Mouse (Mus musculus) kidney, adult 2 months (tissue): Measurements from ENCODE around the gene Fyn. TPM values are rescaled to one million over a fixed set of nuclear protein-coding genes. Genes with fewer than 3 reads are reported as not detected.

Experiments
- DNase-seq: peaks from one replicate; pipeline ENCODE4 v3.0.0; 2021
- H3K27ac ChIP-seq: fragments of 200-500 bp; 2 replicates; pipeline ENCODE4 v1.5.1; 2012; ENCODE audit warnings: low read depth, low read length, control low read depth, inconsistent platforms; ENCODE audit not compliant: insufficient read depth
- H3K27me3 ChIP-seq: fragments of 200-500 bp; replicated peaks from 2 replicates; pipeline ENCODE4 v1.6.1; 2012; ENCODE audit warnings: mild to moderate bottlenecking, moderate library complexity, low read length, inconsistent platforms; ENCODE audit not compliant: control insufficient read depth, insufficient read depth
- H3K36me3 ChIP-seq: fragments of 200-500 bp; 2 replicates; pipeline ENCODE4 v1.6.1; 2012; ENCODE audit warnings: mild to moderate bottlenecking, moderate library complexity, low read length, inconsistent platforms; ENCODE audit not compliant: control insufficient read depth, insufficient read depth
- H3K4me1 ChIP-seq: fragments of 200-500 bp; 2 replicates; pipeline ENCODE4 v1.6.1; 2011; ENCODE audit warnings: low read length; ENCODE audit not compliant: control insufficient read depth, insufficient read depth
- H3K4me3 ChIP-seq: fragments of 200-500 bp; 2 replicates; pipeline ENCODE4 v1.5.1; 2011; ENCODE audit warnings: mild to moderate bottlenecking, low read depth, low read length, control low read depth; ENCODE audit not compliant: insufficient read depth
- CTCF ChIP-seq: fragments of 200-500 bp; conservative IDR thresholded peaks from 2 replicates; pipeline ENCODE4 v1.5.1; 2011; ENCODE audit warnings: low read depth, mild to moderate bottlenecking, control low read depth, low read length, moderate library complexity, mixed read lengths; ENCODE audit not compliant: insufficient read depth, insufficient read length
- POLR2A ChIP-seq: fragments of 200-500 bp; IDR thresholded peaks from one replicate; pipeline ENCODE4 v1.6.1; 2011; ENCODE audit warnings: low read depth, low read length, control low read depth
- WGBS: fragments of 180-500 bp; shearing (Covaris S2); methylation state at CpG from one replicate; pipeline ENCODE4 v1.1.7; 2018; 5-methylcytosine and 5-hydroxymethylcytosine counted together
- polyA plus RNA-seq: library from polyadenylated mRNA; depleted of rRNA; stranded (reverse); fragments of >200 nt; gene quantifications from 2 replicates; pipeline ENCODE4 v1.2.3, GENCODE M21; 2012; rRNA removed

Gene Fyn
- polyA plus RNA-seq, 1 experiment = 12.9 TPM

DNA sequence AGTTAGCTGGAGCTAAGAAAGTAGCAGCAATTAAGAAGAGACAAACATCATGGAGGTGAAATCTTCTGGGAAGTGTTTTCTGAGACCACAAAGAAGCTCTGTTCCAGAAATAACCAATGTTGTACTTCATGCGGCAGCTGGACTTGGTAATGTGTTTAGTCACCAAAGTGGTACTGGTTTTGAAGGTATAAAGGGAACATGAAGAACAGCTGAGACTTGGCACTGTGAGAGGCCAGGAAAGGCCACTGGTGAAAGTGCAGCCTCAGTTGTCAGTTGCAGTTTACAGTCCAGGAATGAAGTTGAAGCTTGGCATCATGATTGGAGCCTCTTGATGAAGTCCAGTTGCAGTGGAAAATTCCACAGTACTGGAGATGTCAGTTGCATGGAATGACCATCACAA lies 237.8 kb downstream of the Fyn start:
- TF ChIP-seq POLR2A = no peak
- no peak for TF ChIP-seq CTCF
- no peak overlapping the region for H3K27ac ChIP-seq
- 98% methylated on average over 1 of the region's 1 CpGs for WGBS
- no peaks in the 10 kb centered on the region for H3K27me3 ChIP-seq
- H3K36me3 ChIP-seq = no peaks in the 10 kb centered on the region
- H3K4me1 ChIP-seq = no peaks in the 10 kb centered on the region
- DNase-seq = no peak
- no peak overlapping the region for H3K4me3 ChIP-seq

- no peaks in the 10 kb centered on the region for H3K27me3 ChIP-seq
- H3K4me3 ChIP-seq = no peak overlapping the region
- H3K27ac ChIP-seq = no peak overlapping the region
- WGBS = 81% methylated on average over 3 of the region's 3 CpGs
- H3K36me3 ChIP-seq = no peaks in the 10 kb centered on the region
- H3K4me1 ChIP-seq = peaks cover 20% of the 10 kb centered on the region
- TF ChIP-seq CTCF (no peak), POLR2A (no peak)
- no peak for DNase-seq
Observed at GRCm38 (mm10) chr10:39611234-39611633, 242.6 kb downstream of the Fyn start.

DNA sequence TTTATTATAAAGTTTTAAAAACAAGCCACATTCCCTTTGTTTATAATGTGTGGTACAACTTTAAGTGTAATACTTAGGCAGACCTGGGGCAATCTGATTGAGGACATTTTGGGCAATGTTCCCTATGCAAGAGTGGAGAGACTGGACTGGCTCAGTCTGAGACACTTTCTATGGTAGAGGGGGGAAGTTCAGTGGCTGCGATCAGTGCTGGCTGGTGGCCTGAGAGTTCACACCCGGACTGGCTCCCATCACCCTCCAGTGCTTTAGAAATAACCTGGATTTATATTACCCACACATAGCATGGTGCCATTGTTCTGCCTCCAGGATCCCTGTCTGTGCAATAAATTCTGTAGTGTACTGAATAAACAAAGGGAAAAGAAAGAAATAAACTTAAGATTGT lies 243.5 kb downstream of the Fyn start:
- Histone ChIP-seq H3K36me3 (no peaks in the 10 kb centered on the region), H3K27ac (peak overlapping the region; percentile 92; the same call in 1 of the 2 replicates), H3K27me3 (no peaks in the 10 kb centered on the region), H3K4me1 (peaks cover 26% of the 10 kb centered on the region), H3K4me3 (no peak overlapping the region)
- TF ChIP-seq CTCF (no peak), POLR2A (no peak)
- WGBS = 20% methylated on average over 2 of the region's 2 CpGs
- no peak for DNase-seq

GRCm38 (mm10) chr10:39612633-39612988 lies 244.0 kb downstream of the Fyn start, which contains the start of gene Traf3ip2:
Traf3ip2 (plus strand) TSS chr10:39612934.
- DNase-seq = no peak
- Histone ChIP-seq H3K4me3 (peak within 1 kb of the TSS; percentile 65), H3K4me1 (peaks cover 26% of the 10 kb centered on the region), H3K27ac (peak within 1 kb of the TSS; percentile 92), H3K27me3 (no peaks in the 10 kb centered on the region), H3K36me3 (no peaks in the 10 kb centered on the region)
- WGBS = 17% methylated on average over 4 of the region's 4 CpGs
- TF ChIP-seq CTCF = no peak
- no peak for TF ChIP-seq POLR2A

DNA sequence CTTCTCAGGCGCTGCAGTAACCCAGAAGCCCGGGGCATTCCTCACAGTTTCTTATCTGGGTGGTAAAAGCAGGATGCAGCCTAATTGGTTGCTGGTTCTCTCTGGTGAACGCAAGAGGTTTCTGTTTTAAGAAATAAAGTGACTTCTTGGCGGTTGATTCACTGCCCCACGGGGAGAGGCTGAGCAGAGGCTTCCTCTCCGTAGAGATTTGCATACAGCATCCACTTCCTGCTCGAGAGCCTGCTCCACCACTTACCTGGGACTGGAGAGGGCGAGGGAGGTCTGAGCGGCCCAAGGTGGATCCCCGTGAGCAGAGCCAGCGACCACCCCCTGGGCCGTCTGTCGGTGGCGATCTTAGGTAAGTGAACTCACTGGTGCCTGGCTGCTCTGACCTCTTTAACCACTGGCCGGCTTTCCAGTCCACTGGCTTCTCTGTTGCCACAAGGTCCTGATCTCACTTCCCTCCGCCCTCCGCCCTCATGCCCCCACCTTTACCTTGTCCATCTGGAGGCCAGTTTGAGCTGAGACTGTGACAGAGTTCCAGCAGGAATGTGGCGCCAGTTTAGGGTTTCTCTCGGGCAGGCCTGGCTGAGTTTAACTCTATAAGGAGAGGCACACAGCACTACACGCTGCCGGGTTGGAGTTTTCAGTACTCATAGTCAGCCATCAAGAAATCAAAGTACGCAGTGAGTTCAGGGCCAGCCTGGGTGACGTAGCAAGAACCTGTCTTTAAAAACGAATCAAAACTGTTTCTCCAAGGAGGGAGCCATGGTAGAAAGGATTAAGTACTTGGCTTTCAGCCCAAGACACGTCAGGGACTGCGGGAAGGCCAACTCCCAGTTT lies 244.6 kb downstream of the Fyn start:
- H3K27ac ChIP-seq = peak overlapping the region; percentile 92
- TF ChIP-seq POLR2A (no peak), CTCF (no peak)
- no peaks in the 10 kb centered on the region for H3K27me3 ChIP-seq
- peak; percentile 95 for DNase-seq
- H3K4me1 ChIP-seq = peaks cover 26% of the 10 kb centered on the region
- WGBS = 1% methylated on average over 26 of the region's 26 CpGs
- peak overlapping the region; percentile 65 for H3K4me3 ChIP-seq
- no peaks in the 10 kb centered on the region for H3K36me3 ChIP-seq

GRCm38 (mm10) chr10:39613973-39614372 lies 245.3 kb downstream of the Fyn start:
- Histone ChIP-seq H3K4me1 (peaks cover 26% of the 10 kb centered on the region), H3K4me3 (peak overlapping the region; percentile 65), H3K36me3 (no peaks in the 10 kb centered on the region), H3K27me3 (no peaks in the 10 kb centered on the region), H3K27ac (peak overlapping the region; percentile 92)
- DNase-seq = no peak
- TF ChIP-seq CTCF (no peak), POLR2A (no peak)
- WGBS = 7% methylated on average over 2 of the region's 2 CpGs

DNA sequence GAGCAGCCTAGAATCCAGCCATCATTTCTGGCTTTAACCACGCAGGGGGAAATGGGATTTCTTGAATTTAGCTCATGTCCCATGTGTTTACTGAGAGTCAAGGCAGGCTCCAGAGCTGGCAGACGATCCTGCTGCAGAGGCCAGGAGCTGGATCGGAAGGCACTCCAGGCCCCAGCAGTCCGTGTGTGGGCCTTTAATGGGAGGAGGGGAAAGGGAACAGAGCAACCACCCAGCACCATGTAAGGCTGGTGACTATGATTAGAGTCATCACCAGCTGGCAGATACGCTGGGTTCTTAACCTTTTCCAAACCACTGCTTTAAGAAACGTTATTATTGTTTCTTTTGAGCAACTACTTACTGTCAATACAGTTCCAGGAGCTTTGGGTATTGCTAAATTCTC lies 246.0 kb downstream of the Fyn start:
- Histone ChIP-seq H3K36me3 (no peaks in the 10 kb centered on the region), H3K27me3 (no peaks in the 10 kb centered on the region), H3K27ac (peak overlapping the region; percentile 79), H3K4me1 (peaks cover 26% of the 10 kb centered on the region), H3K4me3 (peak overlapping the region; percentile 21)
- WGBS = 16% methylated on average over 6 of the region's 6 CpGs
- DNase-seq = peak; percentile 68
- TF ChIP-seq CTCF (no peak), POLR2A (no peak)

Other genes starting within 250 kb of the Fyn start
- 5.4 and 7.2 TPM in 2 replicates for gene Fam229b, start 234.9 kb upstream of the Fyn start, polyA plus RNA-seq
- gene Tube1, start 234.9 kb upstream of the Fyn start, polyA plus RNA-seq = 1.3 TPM in 2 replicates
- gene Ccn6, start 205.1 kb upstream of the Fyn start, polyA plus RNA-seq = 0.05 and 0.16 TPM in 2 replicates
- gene Traf3ip2, start 244.1 kb downstream of the Fyn start, polyA plus RNA-seq = 10.4 and 12.8 TPM in 2 replicates